Mouse (Mus musculus): ENCODE results near the gene Chd1l. TPM values are rescaled to one million over a fixed set of nuclear protein-coding genes. Genes with fewer than 3 reads are reported as not detected.

Gene Chd1l
- total RNA-seq, 1 experiment from 2014 or later: 20.1 TPM

- no peak for DNase-seq
Measured at GRCm38 (mm10) chr3:97521946-97522731, 87.9 kb downstream of the Chd1l start.

- DNase-seq: no peak
Measured at GRCm38 (mm10) chr3:97519883-97520282, 90.1 kb downstream of the Chd1l start.

DNA sequence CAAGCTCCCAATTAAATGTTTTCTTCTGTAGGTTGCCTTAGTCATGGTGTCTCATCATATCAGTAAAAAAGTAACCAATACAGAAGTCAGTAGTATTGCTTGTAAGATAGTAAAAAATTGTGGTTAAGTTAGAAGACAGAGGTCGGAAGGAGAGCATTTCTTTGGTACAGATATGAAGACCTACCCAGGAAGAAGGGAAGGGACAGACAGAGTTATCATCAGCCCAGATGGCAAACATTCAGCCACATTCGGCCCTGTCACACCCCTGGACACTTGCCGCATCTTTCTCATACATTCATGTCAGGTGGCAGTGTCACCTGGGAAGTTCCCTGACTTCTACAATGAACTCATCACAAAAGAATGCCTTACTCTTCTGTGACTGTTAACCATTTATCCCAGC, 97.7 kb downstream of the Chd1l start:
- DNase-seq: no peak

Other genes with a start within 250 kb of the Chd1l start
- not detected in 2 replicates for gene Olfr1402, start 188.2 kb downstream of the Chd1l start, total RNA-seq (2021)
- gene Fmo5, start 18.6 kb upstream of the Chd1l start, total RNA-seq (2021): 10.7 and 13.1 TPM in 2 replicates
- 9.6 and 11.6 TPM in 2 replicates for gene Prkab2, start 48.0 kb upstream of the Chd1l start, total RNA-seq (2021)
- gene Gm17651, start 64.5 kb upstream of the Chd1l start, total RNA-seq (2021): not detected in 2 replicates

Measured in adrenal gland, postnatal 25 days (tissue).